Mouse (Mus musculus) stomach, embryonic 15.5 days (tissue): ENCODE data around the gene Ucp2. TPM values are rescaled to one million over a fixed set of nuclear protein-coding genes. Genes with fewer than 3 reads are reported as not detected.
A peak's percentile ranks its signal among the peaks of the same experiment; 100 is the strongest.

Source experiments
- ATAC-seq: fragments of 200-750 bp; cut with Nextera tagmentation; 2 replicates; pipeline ENCODE4 v1.8.0; 2017; ENCODE audit warnings: low read depth, moderate number of reproducible peaks, moderate TSS enrichment; ENCODE audit not compliant: insufficient read depth, low FRiP score
- H3K27ac ChIP-seq: fragments of 300-500 bp; sonication (generic); 2 replicates; pipeline ENCODE4 v1.5.1; 2015; ENCODE audit warnings: mild to moderate bottlenecking, inconsistent platforms
- H3K27me3 ChIP-seq: fragments of 300-500 bp; sonication (generic); replicated peaks from 2 replicates; pipeline ENCODE4 v1.6.1; 2015; ENCODE audit warnings: inconsistent platforms
- H3K36me3 ChIP-seq: fragments of 300-500 bp; sonication (generic); 2 replicates; pipeline ENCODE4 v1.6.1; 2015; ENCODE audit warnings: inconsistent platforms
- H3K4me1 ChIP-seq: fragments of 300-500 bp; sonication (generic); 2 replicates; pipeline ENCODE4 v1.6.1; 2015; ENCODE audit warnings: inconsistent platforms
- H3K4me2 ChIP-seq: fragments of 300-500 bp; sonication (generic); 2 replicates; pipeline ENCODE4 v1.6.1; 2015; ENCODE audit warnings: mild to moderate bottlenecking, inconsistent platforms
- H3K4me3 ChIP-seq: fragments of 300-500 bp; sonication (generic); replicated peaks from 2 replicates; pipeline ENCODE4 v1.5.1; 2015; ENCODE audit warnings: inconsistent platforms
- H3K9ac ChIP-seq: fragments of 300-500 bp; sonication (generic); 2 replicates; pipeline ENCODE4 v1.6.1; 2015; ENCODE audit warnings: inconsistent platforms
- H3K9me3 ChIP-seq: fragments of 300-500 bp; sonication (generic); 2 replicates; pipeline ENCODE4 v1.6.1; 2016; ENCODE audit warnings: inconsistent platforms
- WGBS: fragments of 180-500 bp; shearing (Covaris S2); methylation state at CpG from one replicate; pipeline ENCODE4 v1.1.7; 2015; 5-methylcytosine and 5-hydroxymethylcytosine counted together
- polyA plus RNA-seq: library from polyadenylated mRNA; unstranded; fragments of >200 nt; fragmentation: Nextera tagmentation; extraction: Ambion mirVana; gene quantifications from 2 replicates; pipeline ENCODE4 v1.2.1, GENCODE M21; 2015

The Ucp2 gene
- 308 and 326 TPM in 2 replicates for polyA plus RNA-seq

- Histone ChIP-seq H3K27me3 (no peaks in the 10 kb centered on the region), H3K27ac (peak within 1 kb of the TSS; percentile 85), H3K4me1 (peaks cover 51% of the 10 kb centered on the region), H3K4me3 (peak within 1 kb of the TSS; percentile 56), H3K36me3 (peaks cover 14% of the 10 kb centered on the region), H3K9me3 (no peaks in the 10 kb centered on the region), H3K9ac (peak within 1 kb of the TSS; percentile 17), H3K4me2 (peak within 1 kb of the TSS; percentile 96)
- WGBS, result under 1% methylated on average over 27 of the region's 27 CpGs
- ATAC-seq, result peak; percentile 82
These were observed at the start of gene Ucp2 for GRCm38 (mm10) chr7:100493117-100493483. Gene Ucp2 (plus strand): TSS chr7:100493337.

- Histone ChIP-seq H3K4me2 (no peak overlapping the region), H3K27me3 (no peaks in the 10 kb centered on the region), H3K36me3 (peaks cover 12% of the 10 kb centered on the region), H3K4me3 (no peak overlapping the region), H3K9ac (no peak overlapping the region), H3K9me3 (no peaks in the 10 kb centered on the region), H3K4me1 (no peaks in the 10 kb centered on the region), H3K27ac (no peak overlapping the region)
- WGBS, result 72% methylated on average over 4 of the region's 4 CpGs
- ATAC-seq, result no peak
These were observed 49.4 kb upstream of the Ucp2 start for GRCm38 (mm10) chr7:100443728-100444127.

GRCm38 (mm10) chr7:100446271-100446670, 46.9 kb upstream of the Ucp2 start:
- H3K27me3 ChIP-seq, result no peaks in the 10 kb centered on the region
- no peak for ATAC-seq
- no peaks in the 10 kb centered on the region for H3K9me3 ChIP-seq
- no peaks in the 10 kb centered on the region for H3K4me1 ChIP-seq
- H3K36me3 ChIP-seq, result peaks cover 22% of the 10 kb centered on the region
- H3K27ac ChIP-seq, result no peak overlapping the region
- 96% methylated on average over 5 of the region's 5 CpGs for WGBS
- no peak overlapping the region for H3K4me2 ChIP-seq
- H3K4me3 ChIP-seq, result no peak overlapping the region
- no peak overlapping the region for H3K9ac ChIP-seq

GRCm38 (mm10) chr7:100448530-100448929, 44.6 kb upstream of the Ucp2 start:
- H3K36me3 ChIP-seq, result peaks cover 24% of the 10 kb centered on the region
- no peak for ATAC-seq
- H3K4me3 ChIP-seq, result no peak overlapping the region
- WGBS, result 95% methylated on average over 12 of the region's 12 CpGs
- no peak overlapping the region for H3K27ac ChIP-seq
- no peak overlapping the region for H3K9ac ChIP-seq
- H3K4me1 ChIP-seq, result no peaks in the 10 kb centered on the region
- H3K4me2 ChIP-seq, result no peak overlapping the region
- H3K27me3 ChIP-seq, result no peaks in the 10 kb centered on the region
- H3K9me3 ChIP-seq, result no peaks in the 10 kb centered on the region

- Histone ChIP-seq H3K27ac (no peak overlapping the region), H3K27me3 (no peaks in the 10 kb centered on the region), H3K4me3 (no peak overlapping the region), H3K4me1 (no peaks in the 10 kb centered on the region), H3K4me2 (no peak overlapping the region), H3K36me3 (peaks cover 22% of the 10 kb centered on the region), H3K9me3 (no peaks in the 10 kb centered on the region), H3K9ac (no peak overlapping the region)
- no peak for ATAC-seq
- WGBS, result 94% methylated on average over 3 of the region's 3 CpGs
These were observed 44.2 kb upstream of the Ucp2 start for GRCm38 (mm10) chr7:100448985-100449384.

- ATAC-seq, result peak; percentile 88
These were observed 35.0 kb upstream of the Ucp2 start for GRCm38 (mm10) chr7:100458153-100458552.

GRCm38 (mm10) chr7:100459862-100460261, 33.3 kb upstream of the Ucp2 start:
- H3K4me1 ChIP-seq, result peaks cover 6% of the 10 kb centered on the region; the same call in 1 of the 2 replicates
- H3K4me2 ChIP-seq, result no peak overlapping the region
- no peaks in the 10 kb centered on the region for H3K9me3 ChIP-seq
- H3K27me3 ChIP-seq, result no peaks in the 10 kb centered on the region
- no peak overlapping the region for H3K27ac ChIP-seq
- WGBS, result 87% methylated on average over 3 of the region's 3 CpGs
- no peak for ATAC-seq
- H3K9ac ChIP-seq, result no peak overlapping the region
- H3K36me3 ChIP-seq, result peaks cover 7% of the 10 kb centered on the region
- no peak overlapping the region for H3K4me3 ChIP-seq

More at GRCm38 (mm10) chr7:100458153-100458552, 35.0 kb upstream of the Ucp2 start:
- H3K9ac ChIP-seq, result no peak overlapping the region
- no peak overlapping the region for H3K4me3 ChIP-seq
- H3K4me2 ChIP-seq, result no peak overlapping the region
- peaks cover 10% of the 10 kb centered on the region for H3K36me3 ChIP-seq
- H3K27ac ChIP-seq, result no peak overlapping the region
- 51% methylated on average over 1 of the region's 1 CpGs for WGBS
- H3K9me3 ChIP-seq, result no peaks in the 10 kb centered on the region
- H3K4me1 ChIP-seq, result no peaks in the 10 kb centered on the region
- no peaks in the 10 kb centered on the region for H3K27me3 ChIP-seq

- Histone ChIP-seq H3K4me2 (no peak overlapping the region), H3K27ac (no peak overlapping the region), H3K36me3 (peaks cover 3% of the 10 kb centered on the region), H3K27me3 (no peaks in the 10 kb centered on the region), H3K4me1 (peaks cover 21% of the 10 kb centered on the region), H3K9ac (no peak overlapping the region), H3K9me3 (no peaks in the 10 kb centered on the region), H3K4me3 (no peak overlapping the region)
- 77% methylated on average over 6 of the region's 6 CpGs for WGBS
- ATAC-seq, result no peak
These were observed 31.5 kb upstream of the Ucp2 start for GRCm38 (mm10) chr7:100461621-100462151.

- peak; percentile 30; the same call in 1 of the 2 replicates for ATAC-seq
- no peak overlapping the region for H3K4me2 ChIP-seq
- H3K27ac ChIP-seq, result peak overlapping the region; percentile 37; the same call in 1 of the 2 replicates
- no peaks in the 10 kb centered on the region; the same call in 1 of the 2 replicates for H3K36me3 ChIP-seq
- no peaks in the 10 kb centered on the region for H3K27me3 ChIP-seq
- H3K9ac ChIP-seq, result no peak overlapping the region
- H3K4me3 ChIP-seq, result no peak overlapping the region
- H3K4me1 ChIP-seq, result peaks cover 21% of the 10 kb centered on the region
- WGBS, result 56% methylated on average over 9 of the region's 9 CpGs
- no peaks in the 10 kb centered on the region for H3K9me3 ChIP-seq
These were observed 29.9 kb upstream of the Ucp2 start for GRCm38 (mm10) chr7:100463194-100463593.

GRCm38 (mm10) chr7:100463757-100464156, 29.4 kb upstream of the Ucp2 start:
- peaks cover 21% of the 10 kb centered on the region for H3K4me1 ChIP-seq
- no peak for ATAC-seq
- no peaks in the 10 kb centered on the region for H3K27me3 ChIP-seq
- H3K9ac ChIP-seq, result no peak overlapping the region
- H3K4me2 ChIP-seq, result no peak overlapping the region
- H3K9me3 ChIP-seq, result no peaks in the 10 kb centered on the region
- WGBS, result 62% methylated on average over 10 of the region's 10 CpGs
- H3K36me3 ChIP-seq, result no peaks in the 10 kb centered on the region; the same call in 1 of the 2 replicates
- H3K27ac ChIP-seq, result 0 out of 2 replicates have a peak overlapping the region, but pooled peaks have one; percentile 37
- H3K4me3 ChIP-seq, result no peak overlapping the region

- Histone ChIP-seq H3K9ac (no peak overlapping the region), H3K27me3 (no peaks in the 10 kb centered on the region), H3K4me1 (peaks cover 21% of the 10 kb centered on the region), H3K9me3 (no peaks in the 10 kb centered on the region), H3K4me2 (no peak overlapping the region), H3K4me3 (no peak overlapping the region), H3K27ac (no peak overlapping the region), H3K36me3 (no peaks in the 10 kb centered on the region; the same call in 1 of the 2 replicates)
- 91% methylated on average over 7 of the region's 7 CpGs for WGBS
- no peak for ATAC-seq
These were observed 28.9 kb upstream of the Ucp2 start for GRCm38 (mm10) chr7:100464248-100464647.

GRCm38 (mm10) chr7:100465248-100465647, 27.9 kb upstream of the Ucp2 start:
- H3K36me3 ChIP-seq, result no peaks in the 10 kb centered on the region
- 54% methylated on average over 4 of the region's 4 CpGs for WGBS
- no peak overlapping the region for H3K9ac ChIP-seq
- ATAC-seq, result peak; percentile 1; the same call in 1 of the 2 replicates
- peaks cover 21% of the 10 kb centered on the region for H3K4me1 ChIP-seq
- H3K9me3 ChIP-seq, result no peaks in the 10 kb centered on the region
- H3K27me3 ChIP-seq, result no peaks in the 10 kb centered on the region
- H3K4me3 ChIP-seq, result no peak overlapping the region
- H3K27ac ChIP-seq, result peak overlapping the region; percentile 78
- peak overlapping the region; percentile 21 for H3K4me2 ChIP-seq
